Mouse (Mus musculus): ENCODE results near the gene Chst8. TPM values are rescaled to one million over a fixed set of nuclear protein-coding genes. Genes with fewer than 3 reads are reported as not detected.
A peak's percentile ranks its signal among the peaks of the same experiment; 100 is the strongest.

The Chst8 gene
- total RNA-seq, 2 experiments from 2014 or later: 0.37 TPM; not detected in 1

GRCm38 (mm10) chr7:34757513-34757912 is 55.0 kb downstream of the Chst8 start:
- intact Hi-C loops (cut with DNase I): no loop called here
- DNase-seq: no peak

DNA sequence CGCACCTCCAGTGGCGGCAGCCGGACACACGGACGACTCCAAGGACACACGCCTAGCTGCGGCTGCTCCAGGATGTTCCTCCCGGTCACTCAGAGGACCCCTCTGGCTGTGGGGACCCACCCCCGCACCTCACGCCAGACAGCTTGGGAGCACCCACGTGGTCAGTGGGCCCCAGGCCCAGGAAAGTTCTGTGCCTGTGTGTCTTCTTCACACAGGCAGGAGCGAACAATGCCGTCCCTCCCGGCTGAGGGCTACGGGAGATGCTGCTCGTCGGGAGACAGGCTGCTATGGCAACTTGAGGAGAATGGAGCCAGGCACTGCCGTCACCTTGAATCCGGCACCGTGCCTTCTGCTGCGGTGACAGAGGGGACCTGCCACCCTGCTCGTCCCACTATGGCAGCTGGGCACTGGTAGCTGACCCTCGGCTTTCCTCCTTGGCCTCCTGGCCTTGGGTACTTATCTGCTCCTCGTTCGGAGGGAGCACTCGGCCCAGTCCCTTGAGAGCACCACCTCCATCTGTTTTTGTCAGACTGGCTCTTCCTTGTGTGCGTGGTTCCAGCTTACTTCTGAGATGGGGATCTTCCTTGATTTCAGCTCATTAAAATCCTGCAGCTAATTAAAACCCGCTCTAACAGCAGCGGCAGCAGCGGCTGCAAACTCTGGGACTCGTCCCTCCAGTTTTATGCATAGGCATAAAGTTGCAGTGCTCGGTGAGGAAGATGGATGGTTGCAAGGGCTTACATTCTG is 59.2 kb downstream of the Chst8 start:
- intact Hi-C loops (cut with DNase I): no loop called here
- DNase-seq: no peak

GRCm38 (mm10) chr7:34752151-34752762 is 60.3 kb downstream of the Chst8 start:
- intact Hi-C loops (cut with DNase I): no loop called here
- peak; percentile 31 to 47 for DNase-seq

GRCm38 (mm10) chr7:34750350-34750749 is 62.2 kb downstream of the Chst8 start:
- intact Hi-C loops (cut with DNase I): no loop called here
- DNase-seq: no peak

DNA sequence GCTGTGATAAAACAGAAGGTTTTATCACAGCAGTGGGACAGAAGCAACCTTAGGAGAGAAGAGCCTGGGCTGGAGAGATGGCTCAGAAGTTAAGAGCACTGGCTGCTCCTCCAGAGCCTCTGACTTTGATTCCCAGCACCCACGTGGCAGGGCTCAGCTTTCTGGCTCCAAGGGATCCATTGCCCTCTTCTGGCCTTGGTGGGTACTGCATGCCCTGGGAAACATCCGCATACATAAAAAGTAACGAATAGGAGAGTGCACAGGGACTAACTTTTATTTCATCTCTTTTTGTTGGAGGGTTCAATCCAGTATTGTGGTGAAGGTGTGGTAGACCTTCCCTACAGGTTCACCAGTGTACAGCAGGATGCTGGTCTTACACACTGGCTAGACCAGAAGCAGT is 62.8 kb downstream of the Chst8 start:
- DNase-seq: peak in 1 of 2 experiments; percentile 18
- intact Hi-C loops (cut with DNase I): no loop called here

GRCm38 (mm10) chr7:34748501-34748900 is 64.0 kb downstream of the Chst8 start:
- intact Hi-C loops (cut with DNase I): no loop called here
- no peak for DNase-seq

- intact Hi-C loops (cut with DNase I): no loop called here
- DNase-seq: no peak
Observed at GRCm38 (mm10) chr7:34747661-34748060, 64.8 kb downstream of the Chst8 start.

- DNase-seq: no peak
- intact Hi-C loops (cut with DNase I): no loop called here
Observed at GRCm38 (mm10) chr7:34746586-34746985, 65.9 kb downstream of the Chst8 start.

- DNase-seq: peak; percentile 62 to 69
- intact Hi-C loops (cut with DNase I): no loop called here
Observed at GRCm38 (mm10) chr7:34746165-34746564, 66.3 kb downstream of the Chst8 start.

DNA sequence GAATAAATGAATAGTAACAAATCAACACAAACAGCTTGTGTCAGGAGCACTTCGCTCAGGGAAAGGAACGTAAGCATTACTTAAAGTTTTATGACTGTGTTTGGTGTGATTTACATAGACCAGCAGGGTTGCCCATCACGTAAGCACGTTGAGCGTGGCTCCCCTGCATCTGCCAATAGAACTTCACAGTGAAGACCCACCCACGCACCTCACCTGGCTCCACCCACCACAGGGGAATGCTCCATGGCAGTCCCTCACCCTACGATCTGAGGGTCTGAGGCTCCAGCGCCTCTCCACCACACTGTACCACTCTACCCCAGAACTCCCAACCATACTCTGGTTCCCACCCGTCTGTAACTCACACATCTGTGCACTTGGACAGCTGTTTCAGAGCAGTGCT is 67.1 kb downstream of the Chst8 start:
- intact Hi-C loops (cut with DNase I): no loop called here
- no peak for DNase-seq

GRCm38 (mm10) chr7:34744994-34745393 is 67.5 kb downstream of the Chst8 start:
- no peak for DNase-seq
- intact Hi-C loops (cut with DNase I): no loop called here

DNA sequence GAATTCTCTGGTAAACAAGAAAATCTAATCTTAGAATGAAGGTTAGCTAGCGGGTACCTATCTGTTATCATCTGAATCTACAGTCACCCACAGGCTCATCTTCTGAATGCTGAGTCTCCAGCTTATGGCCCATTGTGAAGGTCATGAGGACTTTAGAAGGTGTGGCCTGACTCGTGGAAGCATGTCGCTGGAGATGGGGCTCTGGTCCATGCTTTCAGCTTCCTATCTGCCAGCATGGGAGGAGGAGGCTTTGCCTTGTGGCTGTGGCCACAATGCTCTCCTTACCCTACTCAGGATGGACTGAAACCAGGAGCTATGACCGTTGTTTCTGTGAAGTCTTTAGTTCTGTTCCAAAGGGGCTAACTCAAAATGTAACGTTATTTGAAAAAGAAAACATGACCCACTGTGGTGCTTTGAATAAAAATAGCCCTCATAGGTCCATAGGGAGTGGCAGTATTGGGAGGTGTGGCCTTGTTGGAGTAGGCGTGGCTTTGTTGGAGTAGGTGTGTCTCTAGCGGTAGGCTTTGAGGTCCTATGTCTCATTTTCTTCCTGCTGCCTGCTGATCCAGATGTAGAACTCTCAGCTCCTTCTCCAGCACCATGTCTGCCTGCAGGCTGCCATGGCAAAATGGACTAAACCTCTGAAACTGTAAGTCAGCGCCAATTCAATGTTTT is 69.0 kb downstream of the Chst8 start:
- no peak for DNase-seq
- intact Hi-C loops (cut with DNase I): no loop called here

- DNase-seq: no peak
- intact Hi-C loops (cut with DNase I): no loop called here
Observed at GRCm38 (mm10) chr7:34739371-34739770, 73.1 kb downstream of the Chst8 start.

DNA sequence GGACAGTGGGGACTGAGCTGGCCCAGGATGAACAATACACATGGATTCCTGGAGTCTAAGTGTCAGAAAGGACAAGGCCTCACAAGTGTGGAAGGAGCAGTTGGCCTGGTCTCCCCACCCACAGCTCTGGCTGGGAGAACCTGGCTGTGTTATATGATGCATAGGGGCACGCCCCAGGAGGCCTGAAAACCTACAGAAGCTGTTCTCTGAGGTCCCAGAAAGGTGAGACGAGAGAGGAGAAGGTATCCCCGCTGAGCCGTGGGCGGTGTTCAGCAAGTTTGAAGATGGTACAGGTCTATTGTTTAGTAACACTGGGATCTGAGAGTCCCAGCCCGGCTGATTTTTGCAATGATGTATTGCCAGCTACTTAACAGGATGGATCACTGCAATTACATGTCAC is 75.3 kb downstream of the Chst8 start:
- no peak for DNase-seq
- intact Hi-C loops (cut with DNase I): no loop called here

DNA sequence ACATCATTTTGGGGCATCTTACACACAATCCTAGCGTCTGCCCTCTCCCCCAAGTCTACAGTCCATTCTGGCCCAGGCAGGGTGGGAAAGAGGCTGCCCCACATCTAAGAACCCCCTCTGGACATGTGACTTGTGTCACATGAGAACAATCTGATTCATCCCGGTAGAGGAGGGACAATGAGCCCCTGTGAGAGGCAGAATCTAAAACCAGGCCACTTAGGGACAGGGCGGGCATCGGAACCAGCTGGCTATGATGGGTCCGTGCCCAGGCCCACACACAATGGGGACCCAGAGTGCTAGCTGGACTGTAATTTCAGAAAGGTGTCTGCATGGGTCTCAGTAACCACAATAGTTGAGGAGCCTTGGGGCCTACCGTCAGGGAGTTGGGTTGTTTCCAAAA is 78.2 kb downstream of the Chst8 start:
- intact Hi-C loops (cut with DNase I): no loop called here
- DNase-seq: no peak

DNA sequence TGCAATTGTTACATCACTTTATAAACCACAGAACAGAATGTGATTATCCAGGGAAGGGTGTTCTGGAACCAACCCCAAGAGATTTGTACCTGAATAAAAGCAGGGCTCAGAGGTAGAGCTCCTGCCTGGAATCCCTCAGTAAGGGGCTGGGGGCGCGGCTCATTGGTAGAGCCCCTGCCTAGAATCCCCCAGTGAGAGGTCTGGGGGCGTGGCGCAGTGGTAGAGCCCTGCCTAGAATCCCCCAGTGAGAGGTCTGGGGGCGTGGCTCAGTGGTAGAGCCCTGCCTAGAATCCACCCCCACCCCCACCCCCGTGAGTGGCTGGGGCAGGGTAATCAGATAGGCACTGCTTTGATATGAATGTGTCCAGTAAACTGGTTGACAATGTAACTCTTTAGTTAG is 83.6 kb downstream of the Chst8 start:
- intact Hi-C loops (cut with DNase I): no loop called here
- DNase-seq: no peak

GRCm38 (mm10) chr7:34725206-34725605 is 87.3 kb downstream of the Chst8 start:
- DNase-seq: no peak
- intact Hi-C loops (cut with DNase I): no loop called here

DNA sequence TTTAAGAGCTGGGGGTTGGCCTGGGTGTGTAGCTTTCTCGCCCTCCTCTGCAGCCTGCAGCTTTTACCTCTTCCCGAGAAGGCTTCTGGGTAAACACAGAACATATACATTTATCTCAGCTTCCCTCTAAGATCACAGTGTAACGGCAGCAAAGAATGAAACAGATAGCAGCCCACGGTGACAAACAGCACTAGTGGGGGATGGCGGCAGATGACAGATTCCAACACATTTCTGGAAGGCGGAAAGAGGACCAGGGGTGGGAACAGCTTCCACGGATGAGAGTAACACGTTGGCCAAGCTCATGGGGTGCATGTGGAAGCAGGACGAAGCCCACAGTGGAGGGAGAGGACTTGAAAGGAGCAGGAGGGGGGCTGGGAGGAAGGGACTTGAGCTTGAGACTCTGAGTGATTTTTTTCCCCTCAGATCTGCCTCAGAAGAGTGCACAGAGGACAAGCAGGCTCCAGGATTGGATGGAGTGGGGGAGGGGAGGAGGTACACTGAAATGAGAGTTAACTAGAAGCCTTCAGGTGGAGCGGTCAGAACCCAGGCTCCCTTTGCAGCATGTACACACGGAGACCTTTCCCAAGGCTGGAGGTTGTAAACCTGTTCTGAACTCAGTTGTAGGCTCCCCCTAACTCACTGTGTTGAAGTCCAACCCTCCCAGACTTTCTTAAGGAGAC is 89.8 kb downstream of the Chst8 start:
- no peak for DNase-seq
- intact Hi-C loops (cut with DNase I): no loop called here

- no peak for DNase-seq
- intact Hi-C loops (cut with DNase I): no loop called here
Observed at GRCm38 (mm10) chr7:34722151-34722550, 90.4 kb downstream of the Chst8 start.

- intact Hi-C loops (cut with DNase I): no loop called here
- peak; percentile 17 to 46 for DNase-seq
Observed at GRCm38 (mm10) chr7:34721650-34722048, 90.9 kb downstream of the Chst8 start.

Measured in heart, postnatal 14 days (tissue).